Mouse (Mus musculus) right cerebral cortex, adult 2 months (tissue): ENCODE results near the gene Sash1.

Experiments used
- DNase-seq, 2 experiments: peaks; one replicate each; pipeline ENCODE4 v3.0.0; 2021 to 2022; ENCODE audit warnings: low spot score in 2 of 2

The Sash1 gene

GRCm38 (mm10) chr10:8898831-8899511, 13.1 kb upstream of the Sash1 start:
- no peak for DNase-seq

GRCm38 (mm10) chr10:8898099-8898777, 12.4 kb upstream of the Sash1 start:
- DNase-seq, result no peak

GRCm38 (mm10) chr10:8894965-8895515, 9.2 kb upstream of the Sash1 start:
- DNase-seq, result no peak

GRCm38 (mm10) chr10:8890511-8890910, 4.6 kb upstream of the Sash1 start:
- no peak for DNase-seq

- no peak for DNase-seq
Measured at GRCm38 (mm10) chr10:8889341-8889740, 3.5 kb upstream of the Sash1 start.

GRCm38 (mm10) chr10:8886528-8886854, 621 bp upstream of the Sash1 start:
- DNase-seq, result no peak

- DNase-seq, result no peak
Measured at GRCm38 (mm10) chr10:8885201-8885600, 669 bp downstream of the Sash1 start.

- DNase-seq, result no peak
Measured at GRCm38 (mm10) chr10:8884565-8884964, 1.3 kb downstream of the Sash1 start.

- no peak for DNase-seq
Measured at GRCm38 (mm10) chr10:8883686-8884085, 2.2 kb downstream of the Sash1 start.

GRCm38 (mm10) chr10:8881736-8882135, 4.1 kb downstream of the Sash1 start:
- no peak for DNase-seq

- no peak for DNase-seq
Measured at GRCm38 (mm10) chr10:8880950-8881675, 4.8 kb downstream of the Sash1 start.

- no peak for DNase-seq
Measured at GRCm38 (mm10) chr10:8878824-8879223, 7.0 kb downstream of the Sash1 start.

GRCm38 (mm10) chr10:8878381-8878780, 7.5 kb downstream of the Sash1 start:
- no peak for DNase-seq

GRCm38 (mm10) chr10:8873631-8874370, 12.1 kb downstream of the Sash1 start:
- peak; percentile 22 to 26 for DNase-seq

GRCm38 (mm10) chr10:8872788-8873187, 13.1 kb downstream of the Sash1 start:
- no peak for DNase-seq

GRCm38 (mm10) chr10:8871935-8872334, 13.9 kb downstream of the Sash1 start:
- no peak for DNase-seq

GRCm38 (mm10) chr10:8870368-8870767, 15.5 kb downstream of the Sash1 start:
- DNase-seq, result no peak

GRCm38 (mm10) chr10:8866062-8866642, 19.7 kb downstream of the Sash1 start:
- no peak for DNase-seq

- DNase-seq, result no peak
Measured at GRCm38 (mm10) chr10:8860655-8861054, 25.2 kb downstream of the Sash1 start.

- DNase-seq, result no peak
Measured at GRCm38 (mm10) chr10:8858718-8859117, 27.2 kb downstream of the Sash1 start.

- DNase-seq, result no peak
Measured at GRCm38 (mm10) chr10:8856942-8857341, 28.9 kb downstream of the Sash1 start.

GRCm38 (mm10) chr10:8853326-8853725, 32.5 kb downstream of the Sash1 start:
- no peak for DNase-seq
